Mouse (Mus musculus) spleen, adult 2 months (tissue): ENCODE measurements at regions not wholly inside any gene's neighbourhood (a gene's known extent, or its start where the extent isn't known, plus 50 kb on each side); places are given as distances from the start of the nearest gene placed in this dataset.

Source experiments
- DNase-seq, 2 experiments: peaks; one replicate each; pipeline versions ENCODE4 v3.0.0 to v3.0.0-alpha.2; 2012 to 2021; ENCODE audit warnings: low spot score in 2 of 2, low read depth in 1 of 2
- H3K27ac ChIP-seq: fragments of 200-500 bp; 2 replicates; pipeline ENCODE4 v1.5.1; 2012; ENCODE audit warnings: low read length, inconsistent platforms; ENCODE audit not compliant: insufficient read depth
- H3K27me3 ChIP-seq: fragments of 200-500 bp; 2 replicates; pipeline ENCODE4 v1.6.1; 2012; ENCODE audit warnings: mild to moderate bottlenecking, moderate library complexity, low read length, inconsistent platforms; ENCODE audit not compliant: control insufficient read depth, insufficient read depth
- H3K36me3 ChIP-seq: fragments of 200-500 bp; 2 replicates; pipeline ENCODE4 v1.6.1; 2012; ENCODE audit warnings: mild to moderate bottlenecking, low read length, inconsistent platforms; ENCODE audit not compliant: control insufficient read depth, insufficient read depth
- H3K4me1 ChIP-seq: fragments of 200-500 bp; 2 replicates; pipeline ENCODE4 v1.6.1; 2011; ENCODE audit warnings: inconsistent platforms; ENCODE audit not compliant: control insufficient read depth, insufficient read depth, insufficient read length
- H3K4me3 ChIP-seq: fragments of 200-500 bp; 2 replicates; pipeline ENCODE4 v1.5.1; 2011; ENCODE audit warnings: mild to moderate bottlenecking, inconsistent platforms; ENCODE audit not compliant: insufficient read depth, insufficient read length; ENCODE audit errors: extremely low read depth
- CTCF ChIP-seq: fragments of 200-500 bp; IDR thresholded peaks from 2 replicates; pipeline ENCODE4 v1.5.1; 2011; ENCODE audit warnings: mild to moderate bottlenecking, inconsistent platforms; ENCODE audit not compliant: insufficient read depth, insufficient read length, insufficient replicate concordance; ENCODE audit errors: extremely low read depth
- POLR2A ChIP-seq: fragments of 200-500 bp; IDR thresholded peaks from 2 replicates; pipeline ENCODE4 v1.6.1; 2011; ENCODE audit warnings: low read depth, low read length, inconsistent platforms
- WGBS: fragments of 180-500 bp; shearing (Covaris S2); methylation state at CpG from one replicate; pipeline ENCODE4 v1.1.7; 2018; 5-methylcytosine and 5-hydroxymethylcytosine counted together

DNA sequence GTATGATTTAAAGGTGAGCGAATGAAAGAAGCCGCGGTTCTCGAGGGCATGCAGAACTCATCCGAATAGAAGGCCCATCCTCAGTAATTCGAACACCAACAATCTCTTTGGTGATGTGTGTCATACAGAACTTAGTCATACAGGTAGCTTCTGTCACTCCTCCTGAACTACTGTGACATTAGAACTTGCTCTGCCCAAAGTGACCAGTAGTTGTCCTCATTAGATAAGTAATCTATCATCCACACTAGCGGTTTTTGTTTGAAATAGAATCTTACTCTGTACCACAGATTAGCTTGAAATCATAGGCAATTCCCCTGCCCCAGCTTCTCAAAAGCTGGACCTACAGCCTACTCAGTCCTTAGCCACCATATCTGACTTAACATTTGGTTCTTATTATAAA, 149.8 kb upstream of the Crim1 start:
- 83% methylated on average over 7 of the region's 7 CpGs for WGBS
- Histone ChIP-seq H3K27me3 (no peaks in the 10 kb centered on the region), H3K4me3 (no peak overlapping the region), H3K4me1 (no peaks in the 10 kb centered on the region), H3K36me3 (no peaks in the 10 kb centered on the region), H3K27ac (no peak overlapping the region)
- TF ChIP-seq CTCF (no peak), POLR2A (no peak)
- DNase-seq = no peak

DNA sequence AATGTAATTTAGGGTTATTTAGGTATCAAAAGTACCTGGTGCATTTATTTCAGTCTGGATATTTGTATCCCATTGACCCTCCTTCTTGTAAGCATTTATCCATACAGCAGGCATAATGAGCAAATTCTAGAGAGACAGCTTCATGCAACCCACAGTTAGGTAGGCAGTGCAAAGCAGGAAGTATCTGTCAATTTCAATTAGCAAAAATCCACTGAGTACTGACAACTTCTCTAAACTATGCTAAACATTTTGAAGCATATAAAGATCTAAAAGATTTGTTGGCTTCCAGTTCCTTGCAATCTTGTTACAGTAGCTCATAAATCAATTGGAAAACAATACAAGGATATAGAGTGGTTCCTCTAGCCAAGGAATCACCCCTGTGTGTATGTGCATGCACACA, 124.2 kb upstream of the Crim1 start:
- Histone ChIP-seq H3K27me3 (no peaks in the 10 kb centered on the region), H3K27ac (no peak overlapping the region), H3K36me3 (no peaks in the 10 kb centered on the region), H3K4me1 (no peaks in the 10 kb centered on the region), H3K4me3 (no peak overlapping the region)
- no peak for DNase-seq
- TF ChIP-seq POLR2A (no peak), CTCF (no peak)

DNA sequence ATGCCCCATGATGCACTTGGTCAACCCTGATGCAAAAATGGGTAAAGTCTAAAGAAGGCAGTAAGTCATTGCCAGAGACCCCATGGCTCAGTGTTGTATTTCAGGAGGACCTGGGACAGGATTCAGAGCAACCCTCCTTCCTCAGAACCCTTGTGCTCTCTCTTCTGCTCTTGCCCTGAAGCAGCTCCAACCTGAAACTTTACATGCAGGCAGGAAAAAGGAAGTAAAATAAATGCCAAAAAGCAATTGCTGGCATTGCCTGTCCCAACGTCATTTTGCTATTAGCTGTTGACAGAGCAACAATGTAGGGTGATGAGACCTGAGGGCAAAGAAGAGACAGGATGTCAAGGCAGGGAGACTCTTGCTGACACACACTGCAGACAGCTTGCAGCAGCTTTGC, 121.7 kb upstream of the Crim1 start:
- Histone ChIP-seq H3K4me1 (no peaks in the 10 kb centered on the region), H3K27me3 (no peaks in the 10 kb centered on the region), H3K27ac (no peak overlapping the region), H3K4me3 (no peak overlapping the region), H3K36me3 (no peaks in the 10 kb centered on the region)
- TF ChIP-seq POLR2A (no peak), CTCF (no peak)
- WGBS = 7% methylated on average over 1 of the region's 1 CpGs
- no peak for DNase-seq

DNA sequence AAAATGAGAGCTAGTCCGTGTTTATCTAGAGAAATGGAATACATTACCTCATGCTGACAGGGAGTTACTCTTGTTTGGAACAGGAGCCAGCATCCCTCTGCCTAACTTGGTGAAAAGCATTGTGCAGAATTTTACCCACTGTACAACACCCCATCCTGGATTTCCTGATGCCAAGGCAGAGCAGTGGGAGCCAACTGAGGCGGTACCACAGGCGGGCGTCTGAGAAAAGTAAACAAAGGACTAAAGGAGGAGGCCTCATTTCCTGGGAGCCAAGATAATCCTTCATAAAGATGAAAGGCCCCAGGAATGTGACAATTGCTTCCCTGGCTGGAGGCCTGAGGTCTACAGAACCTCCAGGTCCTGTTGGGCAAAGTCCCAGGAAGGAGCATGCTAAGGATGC, 115.6 kb upstream of the Crim1 start:
- H3K27me3 ChIP-seq = no peaks in the 10 kb centered on the region

DNA sequence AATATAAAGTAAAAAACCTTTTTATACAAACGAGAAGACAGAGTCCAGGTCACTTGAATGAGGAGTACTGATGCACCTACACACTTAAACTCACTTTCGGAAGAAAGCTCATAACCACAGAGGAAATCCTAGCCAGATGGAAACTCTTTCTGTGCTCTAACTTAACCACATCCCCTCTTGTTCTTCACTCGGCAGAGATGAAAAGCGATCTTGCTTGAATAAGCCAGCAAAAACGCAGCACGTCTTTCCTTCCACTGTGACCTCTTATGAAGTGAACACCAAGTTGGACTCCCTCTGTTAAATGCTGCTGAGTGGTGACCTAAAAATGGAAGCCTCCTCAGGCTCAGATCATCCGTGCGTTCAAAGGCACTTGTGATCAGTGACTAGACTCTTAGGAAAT, 113.1 kb upstream of the Crim1 start:
- Histone ChIP-seq H3K36me3 (no peaks in the 10 kb centered on the region), H3K27me3 (no peaks in the 10 kb centered on the region), H3K27ac (no peak overlapping the region), H3K4me3 (no peak overlapping the region), H3K4me1 (no peaks in the 10 kb centered on the region; the same call in 1 of the 2 replicates)
- TF ChIP-seq POLR2A = no peak
- TF ChIP-seq CTCF = no peak
- peak; percentile 4 to 53 for DNase-seq
- 4% methylated on average over 8 of the region's 8 CpGs for WGBS

More for the DNA sequence above, 115.6 kb upstream of the Crim1 start:
- H3K4me1 ChIP-seq = no peaks in the 10 kb centered on the region; the same call in 1 of the 2 replicates
- no peaks in the 10 kb centered on the region for H3K36me3 ChIP-seq
- H3K4me3 ChIP-seq = no peak overlapping the region
- H3K27ac ChIP-seq = no peak overlapping the region
- DNase-seq = no peak
- 93% methylated on average over 4 of the region's 4 CpGs for WGBS
- TF ChIP-seq CTCF (no peak), POLR2A (no peak)

DNA sequence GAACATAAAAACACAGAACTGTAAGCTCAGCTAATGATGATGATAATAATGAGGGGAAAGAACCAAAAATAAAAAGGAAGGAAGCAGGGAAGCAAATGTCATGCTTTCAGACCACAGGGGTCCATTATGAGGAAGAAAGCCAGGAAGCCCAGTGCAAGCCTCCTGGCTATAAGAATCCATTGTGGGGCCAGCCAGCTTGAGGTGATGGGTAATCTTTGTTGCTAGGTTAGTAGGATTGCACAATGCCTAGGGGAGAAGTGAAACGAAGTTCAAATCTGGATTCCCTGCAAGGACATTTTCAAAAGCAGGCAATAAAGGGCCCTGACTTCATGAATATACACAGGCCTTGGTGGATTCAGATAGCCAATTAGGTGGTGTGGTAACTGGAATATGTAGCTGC, 102.3 kb upstream of the Crim1 start:
- H3K27me3 ChIP-seq = no peaks in the 10 kb centered on the region
- no peak for DNase-seq
- no peaks in the 10 kb centered on the region for H3K36me3 ChIP-seq
- H3K4me1 ChIP-seq = no peaks in the 10 kb centered on the region
- no peak overlapping the region for H3K27ac ChIP-seq
- WGBS = 31% methylated on average over 1 of the region's 1 CpGs
- H3K4me3 ChIP-seq = no peak overlapping the region
- no peak for TF ChIP-seq CTCF
- no peak for TF ChIP-seq POLR2A

DNA sequence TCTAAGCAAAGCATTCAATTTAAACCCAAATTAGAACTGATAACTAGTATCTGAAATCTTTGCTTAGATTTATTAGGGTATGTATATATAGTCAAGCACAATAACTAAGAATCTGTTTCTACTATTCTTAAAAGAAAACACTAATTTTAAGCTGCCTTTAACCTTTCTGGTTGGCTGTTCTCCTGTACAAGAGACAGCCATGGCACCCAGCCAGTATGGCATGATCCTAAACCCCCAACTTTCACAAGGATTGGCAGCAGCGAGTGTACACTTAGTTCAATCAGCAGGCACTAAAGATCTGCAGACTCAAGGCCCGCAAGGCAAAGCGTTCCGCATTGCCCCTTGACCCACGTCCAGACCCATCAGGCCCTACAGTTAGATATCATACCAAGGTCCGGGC, 91.3 kb upstream of the Crim1 start:
- Histone ChIP-seq H3K27me3 (no peaks in the 10 kb centered on the region), H3K27ac (no peak overlapping the region), H3K4me1 (no peaks in the 10 kb centered on the region; the same call in 1 of the 2 replicates), H3K4me3 (no peak overlapping the region), H3K36me3 (no peaks in the 10 kb centered on the region)
- 97% methylated on average over 6 of the region's 6 CpGs for WGBS
- no peak for DNase-seq
- no peak for TF ChIP-seq CTCF
- no peak for TF ChIP-seq POLR2A
